Mouse (Mus musculus) embryo, embryonic 11.5 days (tissue): ENCODE results near the gene Nr2f2.

Experiments used
- DNase-seq: peaks from one replicate; pipeline ENCODE4 v3.0.0-alpha.2; 2012; ENCODE audit warnings: low read depth, low spot score

The Nr2f2 gene

GRCm38 (mm10) chr7:70332926-70333664, 33.4 kb downstream of the Nr2f2 start:
- DNase-seq = no peak

- DNase-seq = no peak
Observed at GRCm38 (mm10) chr7:70332064-70332850, 34.3 kb downstream of the Nr2f2 start.

DNA sequence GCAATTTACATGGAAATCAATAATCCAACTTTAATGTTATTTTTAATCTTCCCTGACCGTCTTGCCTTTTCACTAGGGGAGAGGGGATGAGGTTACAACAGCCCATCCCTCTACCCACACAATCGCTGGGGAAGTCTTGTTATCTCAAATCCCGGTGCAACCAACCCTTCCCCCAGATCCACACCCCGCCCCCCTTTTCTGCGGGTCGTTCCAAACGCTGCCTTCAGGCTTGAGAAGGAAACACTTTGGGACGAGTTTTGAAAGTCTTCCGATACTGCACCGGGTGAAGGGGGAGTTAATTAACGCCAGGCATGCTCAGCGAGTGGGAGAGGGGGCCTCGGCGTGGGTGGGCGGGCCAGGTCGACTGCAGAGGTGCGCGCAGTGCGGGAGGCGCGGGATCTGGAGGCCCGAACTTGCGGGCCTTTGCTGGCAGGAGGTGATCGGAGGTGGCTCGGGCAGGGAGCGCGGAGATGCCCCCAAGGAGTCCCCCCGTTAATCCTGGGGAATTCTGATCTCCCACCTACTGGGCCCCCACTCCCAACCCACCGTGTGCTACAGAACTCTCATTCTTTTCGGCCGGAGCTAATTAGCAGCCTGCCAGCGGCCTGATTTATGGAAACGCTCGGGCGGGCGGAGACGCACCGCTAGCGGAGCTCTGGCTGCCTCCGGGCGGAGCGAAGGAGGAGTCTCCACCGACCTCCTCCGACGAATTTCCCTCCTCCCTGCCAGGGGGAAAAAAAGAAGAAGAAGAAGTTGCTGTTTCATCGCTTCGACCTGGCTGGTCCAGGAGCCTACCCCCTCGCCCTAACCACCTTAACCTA, 35.1 kb downstream of the Nr2f2 start:
- DNase-seq = no peak

GRCm38 (mm10) chr7:70330761-70331242, 35.7 kb downstream of the Nr2f2 start:
- DNase-seq = no peak

GRCm38 (mm10) chr7:70330207-70330562, 36.4 kb downstream of the Nr2f2 start:
- DNase-seq = no peak

DNA sequence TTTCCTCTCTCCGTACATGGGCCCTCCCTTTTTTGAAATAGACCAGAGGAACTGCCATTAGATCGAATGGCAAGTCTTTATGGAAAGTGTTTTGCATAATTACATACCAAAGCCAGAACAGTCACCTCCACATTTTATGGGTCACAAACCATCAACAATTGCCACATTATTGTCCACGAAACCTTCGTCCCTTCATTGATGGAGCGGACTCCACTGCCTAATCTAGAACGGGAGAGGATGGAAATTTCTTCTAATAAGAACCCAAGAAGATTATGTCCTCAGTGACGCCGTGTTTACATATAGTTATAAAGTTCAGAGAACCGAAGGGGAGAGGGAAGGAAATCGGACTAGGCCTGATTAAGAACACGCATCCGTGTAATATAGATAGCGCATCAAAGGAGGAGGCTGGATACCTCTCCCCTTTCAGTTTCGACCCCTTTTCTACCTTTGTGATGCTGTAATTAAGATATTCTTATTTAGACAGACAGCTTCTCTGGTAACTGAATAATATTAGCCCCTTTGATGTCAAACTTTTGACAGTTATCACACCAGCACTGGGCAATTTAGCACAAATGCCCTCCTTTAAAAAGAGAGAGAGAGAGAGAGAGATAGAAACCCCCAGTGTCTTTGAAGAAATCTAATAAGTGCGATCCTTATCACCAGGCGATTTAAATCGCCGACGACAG, 36.9 kb downstream of the Nr2f2 start:
- DNase-seq = no peak

DNA sequence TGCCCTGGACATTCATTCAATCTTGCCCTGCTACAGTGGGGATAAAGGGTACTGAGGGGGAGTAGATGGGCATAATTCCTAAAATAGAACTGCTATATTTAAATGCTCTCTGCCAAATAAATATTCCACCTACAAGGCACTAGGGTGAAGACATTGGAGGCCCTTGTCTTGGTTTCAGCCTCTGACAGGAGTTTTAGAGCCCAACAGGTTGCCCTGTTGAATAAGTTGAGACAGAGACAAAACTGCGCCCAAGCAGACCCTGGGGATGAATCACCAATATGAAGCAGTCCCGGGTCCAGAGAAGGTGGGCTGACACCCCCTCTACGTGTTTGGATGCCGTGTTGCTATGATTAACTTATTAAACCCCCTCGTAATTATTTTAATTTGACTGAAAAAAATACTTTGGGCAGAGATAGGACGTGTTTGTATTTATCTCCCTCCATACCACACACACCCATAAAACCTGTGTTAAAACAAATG, 37.5 kb downstream of the Nr2f2 start:
- DNase-seq = no peak

GRCm38 (mm10) chr7:70328206-70329036, 38.1 kb downstream of the Nr2f2 start:
- no peak for DNase-seq

DNA sequence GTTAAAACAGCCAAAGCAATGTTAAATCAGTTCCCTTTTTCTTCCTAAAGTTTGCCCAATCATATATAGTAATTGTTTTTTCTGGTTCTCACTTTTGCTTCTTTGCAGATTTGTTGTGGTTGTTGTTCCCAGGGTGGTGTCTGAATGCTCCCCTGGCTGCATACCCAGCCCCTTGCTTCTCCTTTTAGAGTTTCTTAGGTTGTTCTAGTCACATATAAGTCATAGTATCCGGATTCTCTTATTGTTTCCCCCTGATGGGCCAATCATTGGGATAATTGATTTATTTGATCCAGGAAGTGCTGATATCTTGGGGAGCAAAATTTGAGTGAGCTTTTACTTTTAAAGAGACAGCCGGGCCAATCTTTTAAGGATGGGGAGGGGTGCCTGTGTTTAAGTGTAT, 39.3 kb downstream of the Nr2f2 start:
- no peak for DNase-seq

- no peak for DNase-seq
Observed at GRCm38 (mm10) chr7:70326176-70327035, 40.1 kb downstream of the Nr2f2 start.

DNA sequence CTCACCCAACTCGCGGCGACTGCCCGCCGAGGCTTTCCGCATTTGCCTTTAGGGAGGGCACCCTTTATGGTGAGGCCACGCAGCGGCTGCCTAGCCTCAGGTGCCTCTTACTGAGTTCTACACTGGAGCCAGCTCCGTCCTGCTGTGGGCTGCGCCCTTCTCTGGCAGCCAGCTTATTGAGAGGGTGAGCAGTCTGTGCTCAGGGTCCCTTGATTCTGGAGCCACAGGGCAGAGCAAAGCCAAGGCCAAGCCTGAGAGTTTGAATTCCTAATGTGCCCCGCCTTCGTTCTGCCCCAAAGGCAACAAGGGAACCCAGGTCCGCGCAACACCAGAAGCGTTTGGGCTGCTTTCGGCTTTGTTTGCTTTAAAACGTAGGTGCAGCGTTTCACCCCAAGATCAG, 41.2 kb downstream of the Nr2f2 start:
- no peak for DNase-seq

- no peak for DNase-seq
Observed at GRCm38 (mm10) chr7:70324541-70324940, 42.0 kb downstream of the Nr2f2 start.

GRCm38 (mm10) chr7:70324041-70324440, 42.5 kb downstream of the Nr2f2 start:
- no peak for DNase-seq

DNA sequence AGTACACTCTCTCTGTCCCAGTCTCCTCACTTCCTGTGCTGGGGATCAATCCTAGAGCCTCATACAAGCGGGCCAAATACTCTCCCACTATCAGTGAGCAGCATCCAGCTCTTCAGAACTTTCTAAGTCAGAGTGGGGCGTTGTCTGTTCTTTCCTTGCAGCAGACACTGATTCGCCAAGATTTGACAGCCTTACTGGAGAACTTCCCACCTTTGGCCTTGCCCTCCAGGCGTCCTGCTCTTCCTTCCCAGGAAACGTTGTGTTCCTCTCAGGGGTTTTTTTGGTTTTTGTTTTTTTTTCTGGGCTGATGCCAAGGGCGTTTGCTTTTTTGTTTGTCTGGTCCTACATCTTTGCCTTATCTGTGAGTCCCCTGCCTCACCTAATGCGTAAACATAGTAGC, 60.8 kb downstream of the Nr2f2 start:
- no peak for DNase-seq

DNA sequence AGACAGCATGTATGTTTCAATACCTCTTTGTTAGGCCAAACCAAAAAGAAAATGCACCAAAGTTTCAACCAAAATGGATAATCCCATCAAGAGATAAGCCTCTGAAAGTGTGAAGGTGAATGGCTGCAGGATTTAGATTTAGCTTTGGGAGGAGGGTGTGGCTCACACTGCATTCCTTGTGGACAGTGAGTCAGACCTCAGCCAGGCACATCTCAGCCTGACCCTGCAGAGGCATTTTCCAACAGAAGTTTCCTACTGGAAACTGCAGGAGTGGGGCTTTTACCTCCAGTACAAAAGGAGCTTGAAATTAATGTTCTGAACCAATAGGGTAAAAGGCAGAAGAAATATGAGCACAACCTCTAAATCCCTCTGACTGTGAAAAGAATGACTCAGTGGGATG, 62.1 kb downstream of the Nr2f2 start:
- DNase-seq = no peak
